Mouse (Mus musculus) liver, embryonic 11.5 days (tissue): ENCODE measurements at regions not wholly inside any gene's neighbourhood (a gene's known extent, or its start where the extent isn't known, plus 50 kb on each side); places are given as distances from the start of the nearest gene placed in this dataset.

Source experiments
- ATAC-seq: fragments of 200-750 bp; cut with Nextera tagmentation; replicated peaks from 2 replicates; pipeline ENCODE4 v1.8.0; 2017; ENCODE audit warnings: moderate number of reproducible peaks, mild to moderate bottlenecking, moderate TSS enrichment, moderate library complexity; ENCODE audit not compliant: low FRiP score
- DNase-seq: peaks from one replicate; pipeline ENCODE4 v3.0.0-alpha.2; 2017; ENCODE audit warnings: low spot score
- H3K27ac ChIP-seq: fragments of 300-500 bp; sonication (generic); 2 replicates; pipeline ENCODE4 v1.5.1; 2014; ENCODE audit warnings: mild to moderate bottlenecking, low read depth, low read length, control low read depth
- H3K27me3 ChIP-seq: fragments of 300-500 bp; sonication (generic); replicated peaks from 2 replicates; pipeline ENCODE4 v1.6.1; 2014; ENCODE audit warnings: low read length, mixed read lengths; ENCODE audit not compliant: control insufficient read depth, insufficient read depth
- H3K36me3 ChIP-seq: fragments of 300-500 bp; sonication (generic); 2 replicates; pipeline ENCODE4 v1.6.1; 2014; ENCODE audit warnings: mild to moderate bottlenecking, low read length, moderate library complexity, mixed read lengths; ENCODE audit not compliant: control insufficient read depth, insufficient read depth
- H3K4me1 ChIP-seq: fragments of 300-500 bp; sonication (generic); replicated peaks from 2 replicates; pipeline ENCODE4 v1.6.1; 2014; ENCODE audit warnings: low read length, mixed read lengths; ENCODE audit not compliant: control insufficient read depth, insufficient read depth
- H3K4me2 ChIP-seq: fragments of 300-500 bp; sonication (generic); 2 replicates; pipeline ENCODE4 v1.6.1; 2014; ENCODE audit warnings: mild to moderate bottlenecking, control low read depth, moderate library complexity
- H3K4me3 ChIP-seq: fragments of 300-500 bp; sonication (generic); 2 replicates; pipeline ENCODE4 v1.5.1; 2014; ENCODE audit warnings: low read depth, low read length, control low read depth
- H3K9ac ChIP-seq: fragments of 300-500 bp; sonication (generic); 2 replicates; pipeline ENCODE4 v1.6.1; 2014; ENCODE audit warnings: low read depth, low read length, control low read depth
- H3K9me3 ChIP-seq: fragments of 300-500 bp; sonication (generic); 2 replicates; pipeline ENCODE4 v1.6.1; 2016; ENCODE audit warnings: low read length, inconsistent platforms, mixed read lengths; ENCODE audit not compliant: control insufficient read depth
- WGBS: fragments of 180-500 bp; shearing (Covaris S2); extraction: QIAGEN DNeasy Blood & Tissue Kit; methylation state at CpG from one replicate; pipeline ENCODE4 v1.1.7; 2014; 5-methylcytosine and 5-hydroxymethylcytosine counted together

- Histone ChIP-seq H3K9ac (no peak overlapping the region), H3K27ac (no peak overlapping the region), H3K4me3 (no peak overlapping the region), H3K4me2 (no peak overlapping the region), H3K4me1 (no peaks in the 10 kb centered on the region), H3K36me3 (no peaks in the 10 kb centered on the region), H3K9me3 (no peaks in the 10 kb centered on the region), H3K27me3 (no peaks in the 10 kb centered on the region)
- 75% methylated on average over 9 of the region's 9 CpGs for WGBS
- DNase-seq, result no peak
- ATAC-seq, result no peak
These were observed 97.4 kb upstream of the Zfp827 start for GRCm38 (mm10) chr8:78930610-78931397.

DNA sequence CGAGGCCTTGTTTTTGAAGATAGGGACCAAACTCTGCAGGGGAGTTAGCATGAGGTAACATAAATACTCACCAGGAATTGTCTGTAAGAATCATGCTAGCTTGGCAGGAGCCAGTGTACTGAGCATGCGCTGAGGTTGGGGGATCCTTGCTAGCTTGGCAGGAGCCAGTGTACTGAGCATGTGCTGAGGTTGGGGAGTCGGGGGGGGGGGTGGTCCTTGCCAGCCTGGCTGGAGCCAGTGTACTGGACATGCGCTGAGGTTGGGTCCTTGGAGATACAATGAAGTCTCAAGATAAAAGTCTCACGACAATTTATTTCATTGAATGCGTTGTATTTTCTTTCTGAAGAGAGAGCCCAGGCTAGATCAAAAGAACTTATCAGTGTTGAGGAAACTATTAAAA is 96.2 kb upstream of the Zfp827 start:
- Histone ChIP-seq H3K27me3 (no peaks in the 10 kb centered on the region), H3K4me3 (no peak overlapping the region), H3K4me2 (no peak overlapping the region), H3K9ac (no peak overlapping the region), H3K9me3 (no peaks in the 10 kb centered on the region), H3K4me1 (no peaks in the 10 kb centered on the region), H3K36me3 (no peaks in the 10 kb centered on the region), H3K27ac (no peak overlapping the region)
- ATAC-seq (no peak), DNase-seq (no peak)
- WGBS, result 80% methylated on average over 6 of the region's 6 CpGs

GRCm38 (mm10) chr8:78940049-78940448 is 88.2 kb upstream of the Zfp827 start:
- Histone ChIP-seq H3K9ac (no peak overlapping the region), H3K27ac (no peak overlapping the region), H3K9me3 (no peaks in the 10 kb centered on the region), H3K36me3 (no peaks in the 10 kb centered on the region), H3K4me2 (no peak overlapping the region), H3K27me3 (no peaks in the 10 kb centered on the region), H3K4me3 (no peak overlapping the region), H3K4me1 (no peaks in the 10 kb centered on the region)
- no peak for DNase-seq
- ATAC-seq, result no peak
- 30% methylated on average over 2 of the region's 2 CpGs for WGBS

- DNase-seq, result no peak
- Histone ChIP-seq H3K9ac (no peak overlapping the region), H3K27ac (no peak overlapping the region), H3K9me3 (no peaks in the 10 kb centered on the region), H3K4me1 (no peaks in the 10 kb centered on the region), H3K4me2 (no peak overlapping the region), H3K27me3 (no peaks in the 10 kb centered on the region), H3K4me3 (no peak overlapping the region), H3K36me3 (no peaks in the 10 kb centered on the region)
- ATAC-seq, result no peak
- 84% methylated on average over 4 of the region's 4 CpGs for WGBS
These were observed 86.7 kb upstream of the Zfp827 start for GRCm38 (mm10) chr8:78941558-78941957.

DNA sequence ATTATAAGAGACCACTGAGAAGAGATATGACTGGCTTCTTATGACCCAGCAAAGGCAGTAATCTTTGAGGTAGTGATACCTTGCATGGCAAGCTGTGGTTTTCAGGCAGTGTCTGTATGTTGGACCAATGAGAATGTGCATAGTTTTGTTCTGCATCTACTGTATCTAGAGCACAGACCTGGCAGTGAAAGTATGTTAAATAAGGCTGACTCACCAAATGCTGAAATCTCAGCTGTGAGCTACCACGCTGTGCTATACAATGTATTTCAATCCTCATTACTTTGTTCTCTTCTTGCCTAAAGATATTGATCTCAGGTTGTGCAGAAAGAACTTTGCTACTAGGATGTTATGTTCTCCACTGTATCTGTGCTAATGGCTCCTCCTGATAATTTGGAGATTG is 83.9 kb upstream of the Zfp827 start:
- Histone ChIP-seq H3K36me3 (no peaks in the 10 kb centered on the region), H3K4me3 (no peak overlapping the region), H3K9ac (no peak overlapping the region), H3K4me1 (no peaks in the 10 kb centered on the region), H3K27ac (no peak overlapping the region), H3K4me2 (no peak overlapping the region), H3K27me3 (no peaks in the 10 kb centered on the region), H3K9me3 (no peaks in the 10 kb centered on the region)
- ATAC-seq (no peak), DNase-seq (no peak)
- 93% methylated on average over 1 of the region's 1 CpGs for WGBS

DNA sequence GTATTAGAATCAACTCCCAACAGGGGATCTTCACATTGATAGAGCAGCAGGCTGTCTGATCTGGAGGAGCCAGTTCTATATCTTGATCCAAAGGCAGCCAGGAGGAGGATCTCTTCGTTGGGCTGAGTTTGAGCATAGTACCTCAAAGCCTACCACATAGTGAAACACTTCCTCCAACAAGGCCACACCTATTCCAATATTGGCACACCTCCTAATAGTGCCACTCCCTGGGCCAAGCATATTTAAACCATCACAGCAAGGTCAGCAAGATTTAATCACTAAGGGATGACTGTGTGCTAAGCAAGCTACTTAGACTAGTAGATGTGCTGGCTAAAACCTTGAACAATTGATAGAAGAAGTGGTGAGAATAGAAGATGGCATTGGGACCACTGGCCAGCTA is 82.6 kb upstream of the Zfp827 start:
- H3K9me3 ChIP-seq, result no peaks in the 10 kb centered on the region
- H3K4me1 ChIP-seq, result no peaks in the 10 kb centered on the region
- no peaks in the 10 kb centered on the region for H3K27me3 ChIP-seq
- ATAC-seq (no peak), DNase-seq (no peak)
- 40% methylated on average over 1 of the region's 1 CpGs for WGBS
- H3K27ac ChIP-seq, result no peak overlapping the region
- H3K4me2 ChIP-seq, result no peak overlapping the region
- H3K9ac ChIP-seq, result no peak overlapping the region
- H3K4me3 ChIP-seq, result no peak overlapping the region
- no peaks in the 10 kb centered on the region for H3K36me3 ChIP-seq

DNA sequence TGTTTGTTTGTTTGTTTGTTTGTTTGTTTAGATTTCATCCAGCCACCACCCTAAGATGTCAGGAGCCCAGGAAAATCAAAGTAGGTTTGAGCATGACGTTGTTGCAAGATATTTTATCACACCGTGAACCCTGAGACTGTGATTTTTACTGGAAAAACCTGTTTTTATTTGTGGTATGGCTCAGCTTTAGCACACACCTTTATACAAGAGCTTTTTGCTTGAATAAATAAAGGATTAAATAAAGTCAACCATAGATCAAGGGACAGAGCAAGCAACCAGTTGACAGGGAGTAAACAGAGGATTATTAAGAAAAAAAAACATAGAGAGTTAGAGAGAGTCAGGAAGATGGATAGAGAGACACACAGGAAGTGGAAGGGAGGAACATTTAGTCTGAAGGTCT is 82.2 kb upstream of the Zfp827 start:
- H3K4me3 ChIP-seq, result no peak overlapping the region
- no peaks in the 10 kb centered on the region for H3K4me1 ChIP-seq
- ATAC-seq (no peak), DNase-seq (no peak)
- H3K9me3 ChIP-seq, result no peaks in the 10 kb centered on the region
- H3K27ac ChIP-seq, result no peak overlapping the region
- WGBS, result 66% methylated on average over 2 of the region's 2 CpGs
- H3K4me2 ChIP-seq, result no peak overlapping the region
- H3K36me3 ChIP-seq, result no peaks in the 10 kb centered on the region
- H3K27me3 ChIP-seq, result no peaks in the 10 kb centered on the region
- H3K9ac ChIP-seq, result no peak overlapping the region

- Histone ChIP-seq H3K27ac (no peak overlapping the region), H3K4me1 (no peaks in the 10 kb centered on the region), H3K27me3 (no peaks in the 10 kb centered on the region), H3K4me2 (no peak overlapping the region), H3K9me3 (no peaks in the 10 kb centered on the region), H3K9ac (no peak overlapping the region), H3K4me3 (no peak overlapping the region), H3K36me3 (no peaks in the 10 kb centered on the region)
- WGBS, result 83% methylated on average over 3 of the region's 3 CpGs
- no peak for DNase-seq
- ATAC-seq, result no peak
These were observed 53.2 kb upstream of the Zfp827 start for GRCm38 (mm10) chr8:78975034-78975433.
